Mouse (Mus musculus): ENCODE measurements around the gene Meox2.

The Meox2 gene

GRCm38 (mm10) chr12:37108390-37108738 is at the start of gene Meox2:
Gene Meox2 (plus strand): TSS chr12:37108540.
- DNase-seq (ENCODE audit: low read depth, low spot score) = no peak

GRCm38 (mm10) chr12:37072636-37073035 is 35.7 kb upstream of the Meox2 start:
- no peak for DNase-seq (ENCODE audit: low read depth, low spot score)

GRCm38 (mm10) chr12:37077308-37077707 is 31.0 kb upstream of the Meox2 start:
- peak; percentile 38 for DNase-seq (ENCODE audit: low read depth, low spot score)

DNA sequence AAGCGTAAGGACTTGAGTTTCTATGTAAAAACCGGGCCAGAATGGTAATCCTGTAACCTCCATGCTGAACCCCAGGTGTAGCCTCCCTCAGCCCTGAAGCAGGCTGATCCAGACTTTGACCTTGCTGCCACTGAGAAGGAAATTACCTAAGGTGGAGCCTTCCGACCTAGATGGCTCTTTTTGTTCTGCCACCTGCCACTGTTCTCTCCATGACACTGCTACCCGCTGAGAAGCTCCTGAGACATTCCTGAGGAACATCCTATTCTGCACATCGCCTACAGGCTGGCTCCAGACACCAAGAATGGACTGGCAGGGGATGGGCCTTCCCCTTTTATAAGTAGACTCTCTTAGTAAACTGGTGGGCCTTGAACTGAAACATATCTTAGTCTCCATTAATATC is 28.3 kb upstream of the Meox2 start:
- DNase-seq (ENCODE audit: low read depth, low spot score) = peak; percentile 91

- peak; percentile 28 for DNase-seq (ENCODE audit: low read depth, low spot score)
These were observed 1.8 kb upstream of the Meox2 start for GRCm38 (mm10) chr12:37106541-37106940.

DNA sequence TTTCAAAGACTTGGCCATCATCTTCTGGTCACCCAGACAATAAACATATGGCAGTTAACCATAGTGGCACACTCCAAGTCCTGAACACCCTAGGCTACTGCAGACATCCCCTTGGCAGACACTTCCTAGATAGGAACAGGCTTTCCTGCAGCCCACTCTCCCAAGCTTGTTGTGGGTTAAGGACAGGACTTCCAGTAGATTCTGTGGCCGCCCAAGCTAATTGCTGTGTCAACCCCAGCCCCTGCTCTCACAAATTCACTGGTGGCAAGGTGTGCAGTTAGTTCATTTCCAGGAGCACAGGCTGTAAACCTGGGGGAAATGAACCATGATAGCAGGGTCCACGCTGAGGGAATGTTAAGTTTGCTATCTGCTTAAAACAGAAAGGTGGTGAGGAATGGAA is 1.2 kb upstream of the Meox2 start:
- peak; percentile 13 for DNase-seq (ENCODE audit: low read depth, low spot score)

DNA sequence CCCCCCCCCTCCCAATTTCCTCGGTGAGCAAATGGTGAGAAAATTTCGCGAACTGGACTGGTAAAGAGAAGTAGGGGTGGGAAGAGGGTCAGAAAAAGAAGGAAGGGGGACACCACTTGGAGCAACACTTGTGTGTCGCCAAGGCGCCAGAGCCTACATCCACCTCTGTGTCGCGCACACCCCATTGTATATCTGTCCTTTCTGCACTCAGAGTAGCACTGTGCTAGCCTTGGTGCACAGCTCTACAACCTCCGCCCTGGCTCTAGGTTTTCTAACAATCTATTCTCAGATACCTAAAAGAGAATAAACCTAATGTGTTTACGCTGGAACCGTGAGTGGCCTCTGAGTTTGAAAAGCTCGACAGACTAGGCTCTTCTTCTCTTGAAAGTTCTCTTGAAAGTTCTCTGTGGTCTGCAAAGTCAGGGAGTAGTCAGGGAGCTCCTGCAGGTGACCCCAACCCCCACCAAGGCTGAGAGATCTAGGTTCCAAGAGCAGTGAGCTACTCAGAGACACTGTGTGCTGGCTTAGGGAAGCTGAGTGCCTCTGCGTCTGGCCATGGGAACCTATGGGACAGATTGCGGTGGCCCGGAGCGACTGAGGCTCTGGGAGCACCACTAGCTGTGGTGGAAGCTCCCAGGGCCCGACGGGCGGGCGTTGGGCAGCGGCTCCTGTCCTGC is 489 bp upstream of the Meox2 start:
- DNase-seq (ENCODE audit: low read depth, low spot score) = peak; percentile 21

- peak; percentile 29 for DNase-seq (ENCODE audit: low read depth, low spot score)
These were observed 606 bp downstream of the Meox2 start for GRCm38 (mm10) chr12:37108819-37109473.

- DNase-seq (ENCODE audit: low read depth, low spot score) = no peak
These were observed 1.2 kb downstream of the Meox2 start for GRCm38 (mm10) chr12:37109474-37110012.

DNA sequence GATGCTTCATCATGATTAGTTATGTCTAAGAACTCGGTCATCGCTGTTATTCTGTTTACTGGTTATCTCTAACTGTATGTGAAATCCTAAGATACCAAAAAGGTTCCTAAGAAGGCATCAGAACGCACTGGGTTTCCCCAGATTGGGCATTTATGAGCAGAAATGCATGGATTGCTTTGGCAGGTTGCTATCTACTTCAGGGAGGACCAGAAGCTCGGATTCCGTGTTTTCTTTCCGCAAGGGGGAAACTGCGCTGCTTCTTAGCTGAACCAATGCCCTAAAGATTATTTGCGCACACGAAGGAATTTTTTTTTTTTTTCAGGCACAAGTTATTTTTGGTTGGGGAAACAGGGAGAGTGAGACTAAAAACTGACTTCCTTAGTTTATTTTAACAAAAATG is 2.6 kb downstream of the Meox2 start:
- DNase-seq (ENCODE audit: low read depth, low spot score) = no peak

DNA sequence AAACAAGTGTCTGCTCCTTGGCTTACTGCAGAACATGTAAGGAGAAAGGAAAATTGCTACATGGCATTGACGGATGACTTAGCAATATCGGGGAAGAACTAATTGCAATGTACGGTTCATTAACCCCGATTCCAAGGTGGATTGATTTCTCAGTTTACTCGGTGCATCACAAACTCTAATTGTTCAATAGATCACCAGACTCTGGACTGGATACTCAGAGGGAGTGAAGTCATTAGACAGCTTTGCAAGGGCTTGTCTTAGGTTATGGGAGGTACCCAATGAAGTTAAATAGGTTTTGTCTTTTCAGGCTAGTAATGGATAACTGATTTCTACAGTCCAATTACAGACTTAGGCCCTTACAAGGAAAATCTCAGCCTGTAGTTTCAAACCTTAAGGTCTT is 10.9 kb downstream of the Meox2 start:
- no peak for DNase-seq (ENCODE audit: low read depth, low spot score)

DNA sequence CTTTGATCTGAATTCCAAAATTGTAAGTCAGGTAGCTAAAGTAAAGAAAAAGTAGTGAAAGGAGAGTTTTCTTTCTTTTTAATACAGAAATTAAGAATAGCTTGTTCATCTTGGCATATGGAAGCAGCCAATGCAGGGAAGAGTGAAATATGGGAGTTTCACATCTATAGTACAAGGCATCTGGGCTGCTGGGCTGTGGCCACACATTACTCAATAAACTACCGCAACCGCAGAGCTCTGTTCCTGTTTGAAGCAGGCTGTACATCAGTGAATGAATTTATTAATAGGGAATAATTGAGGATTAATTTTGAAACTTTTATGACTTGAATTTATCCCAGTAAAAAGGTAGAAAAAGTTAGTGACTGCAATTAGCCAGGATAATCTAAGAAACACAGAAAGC is 15.4 kb downstream of the Meox2 start:
- DNase-seq (ENCODE audit: low read depth, low spot score) = no peak

DNA sequence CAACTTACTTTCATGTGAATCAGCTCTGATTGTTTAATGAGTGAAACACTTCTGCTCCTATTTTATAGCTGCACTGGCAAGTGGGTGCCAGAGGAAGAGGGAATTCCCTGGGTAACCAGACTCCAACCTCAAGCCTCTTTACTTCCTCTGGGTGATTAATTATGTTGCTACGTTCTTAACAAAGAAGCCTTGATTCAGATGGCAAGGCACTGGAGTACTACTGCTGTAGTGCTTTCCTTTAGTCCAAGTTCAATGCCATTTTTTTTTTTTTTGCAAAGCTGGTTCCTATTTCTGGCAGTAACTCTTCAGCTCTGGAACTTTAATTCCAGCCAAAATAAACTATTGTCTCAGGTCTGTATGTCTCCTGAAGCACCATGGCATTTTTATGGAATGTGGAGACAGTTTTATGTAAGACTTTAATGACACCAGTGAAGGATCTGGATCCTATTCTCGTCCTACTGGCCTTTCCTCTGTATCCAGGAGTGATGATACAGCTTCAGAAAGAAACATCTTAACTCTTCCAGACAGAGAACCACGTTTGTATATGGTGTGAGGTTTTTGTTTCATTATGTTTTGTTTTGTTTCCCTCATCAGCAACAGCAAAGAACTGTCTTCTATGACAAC is 33.9 kb downstream of the Meox2 start:
- no peak for DNase-seq (ENCODE audit: low read depth, low spot score)

- no peak for DNase-seq (ENCODE audit: low read depth, low spot score)
These were observed 35.5 kb downstream of the Meox2 start for GRCm38 (mm10) chr12:37143879-37144278.

DNA sequence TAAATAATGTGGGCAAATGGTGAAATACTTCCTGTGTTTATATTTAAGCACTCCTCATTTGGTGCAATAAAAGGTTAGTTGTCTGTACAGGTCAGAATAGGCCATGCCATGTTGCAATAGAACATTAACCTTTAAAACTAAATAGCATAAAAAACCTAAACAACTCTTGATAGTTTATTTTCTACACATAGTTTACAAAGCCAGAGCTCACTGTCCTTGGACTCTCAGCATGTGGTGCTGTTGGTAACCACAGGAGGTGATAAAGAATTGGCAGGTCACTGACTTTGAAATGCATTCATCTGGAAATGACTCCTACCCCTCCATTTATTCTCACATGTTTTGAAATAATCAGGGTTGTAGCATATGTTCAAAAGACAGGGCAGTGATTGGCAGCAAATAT is 59.4 kb downstream of the Meox2 start:
- DNase-seq (ENCODE audit: low read depth, low spot score) = peak; percentile 3

DNA sequence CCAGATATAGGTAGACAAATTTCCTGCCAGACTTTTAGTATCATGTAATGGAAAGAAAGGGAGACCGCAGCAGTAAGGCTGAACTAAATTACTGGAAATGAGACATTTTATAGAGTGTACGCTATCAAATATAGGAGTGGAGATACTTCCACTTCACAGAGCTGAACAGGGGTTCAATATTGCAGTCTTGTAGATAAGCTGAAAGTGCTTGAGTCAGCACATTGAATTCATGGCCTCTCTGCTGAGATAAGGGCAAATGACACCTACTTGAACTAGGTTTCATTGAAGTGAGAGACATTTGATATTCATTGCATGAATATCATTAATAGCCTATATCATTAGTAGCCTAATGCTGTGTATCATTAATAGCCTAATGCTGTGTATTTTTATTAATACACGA is 65.0 kb downstream of the Meox2 start:
- no peak for DNase-seq (ENCODE audit: low read depth, low spot score)

- peak; percentile 28 for DNase-seq (ENCODE audit: low read depth, low spot score)
These were observed 75.3 kb downstream of the Meox2 start for GRCm38 (mm10) chr12:37183689-37184088.

DNA sequence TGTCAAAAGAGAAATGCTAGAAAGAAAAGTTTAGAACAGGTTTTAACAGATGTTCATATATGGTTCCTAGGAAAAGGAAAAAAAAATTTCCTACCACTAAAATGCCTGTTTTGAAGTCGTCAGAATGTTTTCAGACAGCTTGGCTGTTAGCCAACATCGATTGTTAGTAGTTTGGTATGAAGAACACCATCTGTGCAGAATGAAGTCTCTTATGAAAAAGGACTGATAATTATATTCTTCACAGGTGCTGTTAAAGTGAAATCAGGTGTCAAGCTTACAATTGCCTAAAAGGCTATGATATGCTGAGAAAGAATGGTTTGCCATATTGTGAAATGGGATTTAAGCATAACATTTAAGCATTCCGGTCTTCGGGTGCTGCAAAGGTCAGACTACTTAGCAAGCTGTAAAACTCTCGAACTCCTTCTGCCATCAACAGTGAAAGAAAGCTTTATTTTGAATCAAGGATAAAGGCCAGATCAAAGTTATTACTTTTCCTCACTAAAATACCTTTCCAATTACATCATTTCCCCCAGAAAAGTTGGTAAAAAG is 80.7 kb downstream of the Meox2 start:
- DNase-seq (ENCODE audit: low read depth, low spot score) = no peak

All from R1 (cell line).